Mouse (Mus musculus) stomach, embryonic 14.5 days (tissue): ENCODE measurements around the gene Isg20. TPM values are rescaled to one million over a fixed set of nuclear protein-coding genes. Genes with fewer than 3 reads are reported as not detected.

ENCODE experiments used
- ATAC-seq: fragments of 200-750 bp; cut with Nextera tagmentation; 2 replicates; pipeline ENCODE4 v1.8.0; 2017; ENCODE audit warnings: low read depth, moderate TSS enrichment; ENCODE audit not compliant: insufficient number of reproducible peaks, insufficient read depth, low FRiP score
- H3K27ac ChIP-seq: fragments of 300-500 bp; sonication (generic); 2 replicates; pipeline ENCODE4 v1.5.1; 2014; ENCODE audit warnings: mild to moderate bottlenecking, low read length, moderate library complexity, mixed read lengths
- H3K27me3 ChIP-seq: fragments of 300-500 bp; sonication (generic); 2 replicates; pipeline ENCODE4 v1.6.1; 2014; ENCODE audit warnings: low read length, control low read depth, mixed read lengths; ENCODE audit not compliant: control insufficient read depth, insufficient read depth
- H3K36me3 ChIP-seq: fragments of 300-500 bp; sonication (generic); 2 replicates; pipeline ENCODE4 v1.6.1; 2014; ENCODE audit warnings: mild to moderate bottlenecking, control low read depth, low read length, moderate library complexity, mixed read lengths; ENCODE audit not compliant: control insufficient read depth, insufficient read depth
- H3K4me1 ChIP-seq: fragments of 300-500 bp; sonication (generic); 2 replicates; pipeline ENCODE4 v1.6.1; 2014; ENCODE audit warnings: low read length, control low read depth, mixed read lengths; ENCODE audit not compliant: control insufficient read depth, insufficient read depth
- H3K4me2 ChIP-seq: fragments of 300-500 bp; sonication (generic); replicated peaks from 2 replicates; pipeline ENCODE4 v1.6.1; 2014; ENCODE audit warnings: low read depth, low read length, control low read depth
- H3K4me3 ChIP-seq: fragments of 300-500 bp; sonication (generic); 2 replicates; pipeline ENCODE4 v1.5.1; 2014; ENCODE audit warnings: low read depth, low read length, control low read depth
- H3K9ac ChIP-seq: fragments of 300-500 bp; sonication (generic); replicated peaks from 2 replicates; pipeline ENCODE4 v1.6.1; 2014; ENCODE audit warnings: low read depth, mild to moderate bottlenecking, control low read depth, low read length, moderate library complexity, mixed read lengths
- H3K9me3 ChIP-seq: fragments of 300-500 bp; sonication (generic); 2 replicates; pipeline ENCODE4 v1.6.1; 2016; ENCODE audit warnings: low read depth, low read length, control low read depth; ENCODE audit not compliant: control insufficient read depth
- WGBS: fragments of 180-500 bp; shearing (Covaris S2); extraction: QIAGEN DNeasy Blood & Tissue Kit; methylation state at CpG from one replicate; pipeline ENCODE4 v1.1.7; 2014; 5-methylcytosine and 5-hydroxymethylcytosine counted together
- polyA plus RNA-seq: library from polyadenylated mRNA; unstranded; fragments of >200 nt; fragmentation: Nextera tagmentation; extraction: Ambion mirVana; gene quantifications from 2 replicates; pipeline ENCODE4 v1.2.1, GENCODE M21; 2014

Gene Isg20
- polyA plus RNA-seq, 1 experiment from 2014 or later = 16.0 TPM

DNA sequence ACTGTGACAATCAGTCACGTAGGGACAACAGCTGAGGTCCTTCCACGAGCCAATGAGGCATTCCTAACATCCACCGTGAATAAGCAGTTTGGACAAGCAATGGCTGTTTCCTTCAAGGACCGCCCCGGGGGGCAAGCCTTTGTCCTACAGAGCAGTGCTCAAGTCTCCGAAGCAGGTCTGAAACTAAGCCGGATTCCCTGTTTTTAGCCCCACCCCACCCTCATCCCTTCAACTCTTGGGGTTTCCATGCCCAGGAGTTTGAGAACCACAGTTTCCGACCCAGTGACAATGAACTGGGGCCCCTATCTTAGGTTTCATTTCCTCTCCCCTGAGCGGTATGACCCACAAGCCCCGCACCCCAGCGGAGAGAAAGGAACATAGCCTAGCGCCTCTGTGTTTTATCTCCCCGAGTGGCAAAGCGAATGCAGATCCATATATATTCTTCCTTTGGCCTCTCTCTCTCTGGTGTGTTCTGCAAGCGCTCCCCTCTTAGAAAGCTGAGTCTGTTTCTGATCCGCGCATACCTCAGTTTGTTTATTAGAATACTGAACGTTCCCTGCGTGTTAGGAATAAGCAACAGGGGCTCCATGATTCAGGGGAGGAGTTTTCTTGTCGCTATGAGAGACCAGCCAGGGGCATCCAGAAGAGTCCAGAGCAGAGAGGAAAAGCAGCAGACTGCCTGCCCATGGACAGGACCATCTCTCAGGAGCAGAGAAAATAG is 811 bp upstream of the Isg20 start:
- peaks cover 15% of the 10 kb centered on the region for H3K4me1 ChIP-seq
- H3K27ac ChIP-seq = peak overlapping the region; percentile 4; the same call in 1 of the 2 replicates
- H3K4me2 ChIP-seq = peak overlapping the region; percentile 38
- H3K9me3 ChIP-seq = no peaks in the 10 kb centered on the region
- H3K4me3 ChIP-seq = peak overlapping the region; percentile 6; the same call in 1 of the 2 replicates
- H3K36me3 ChIP-seq = no peaks in the 10 kb centered on the region
- ATAC-seq = no peak
- no peaks in the 10 kb centered on the region for H3K27me3 ChIP-seq
- no peak overlapping the region; the same call in 1 of the 2 replicates for H3K9ac ChIP-seq
- WGBS = 20% methylated on average over 20 of the region's 20 CpGs

GRCm38 (mm10) chr7:78913649-78914544 is 673 bp downstream of the Isg20 start:
- Histone ChIP-seq H3K4me1 (peaks cover 15% of the 10 kb centered on the region), H3K27me3 (no peaks in the 10 kb centered on the region), H3K36me3 (no peaks in the 10 kb centered on the region), H3K4me2 (peak overlapping the region; percentile 26; the same call in 1 of the 2 replicates), H3K4me3 (no peak overlapping the region; the same call in 1 of the 2 replicates), H3K9me3 (no peaks in the 10 kb centered on the region), H3K9ac (no peak overlapping the region), H3K27ac (peak overlapping the region; percentile 63; the same call in 1 of the 2 replicates)
- 57% methylated on average over 19 of the region's 19 CpGs for WGBS
- peak; percentile 87 for ATAC-seq

DNA sequence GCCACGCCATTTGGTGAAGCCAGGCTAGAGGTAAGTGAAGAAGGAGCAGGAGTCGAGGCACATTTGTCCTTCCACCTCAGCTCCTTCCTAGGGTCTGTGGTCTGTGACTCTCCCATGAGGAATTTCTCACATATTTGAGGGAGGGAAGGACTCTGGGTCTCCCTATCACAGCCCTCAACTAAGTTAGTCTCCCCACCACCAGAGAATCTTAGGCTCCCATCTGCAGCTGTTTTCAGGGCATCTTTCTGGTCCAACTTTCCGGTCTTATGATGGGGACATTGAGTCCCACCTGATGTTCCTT is 1.3 kb downstream of the Isg20 start:
- Histone ChIP-seq H3K9ac (no peak overlapping the region), H3K4me1 (peaks cover 15% of the 10 kb centered on the region), H3K4me2 (no peak overlapping the region), H3K36me3 (no peaks in the 10 kb centered on the region), H3K4me3 (no peak overlapping the region), H3K9me3 (no peaks in the 10 kb centered on the region), H3K27me3 (no peaks in the 10 kb centered on the region), H3K27ac (peak overlapping the region; percentile 63; the same call in 1 of the 2 replicates)
- WGBS = 61% methylated on average over 3 of the region's 3 CpGs
- no peak for ATAC-seq

GRCm38 (mm10) chr7:78914896-78915510 is 1.8 kb downstream of the Isg20 start:
- H3K9ac ChIP-seq = no peak overlapping the region
- H3K4me3 ChIP-seq = no peak overlapping the region
- H3K4me1 ChIP-seq = peaks cover 15% of the 10 kb centered on the region
- no peaks in the 10 kb centered on the region for H3K9me3 ChIP-seq
- no peaks in the 10 kb centered on the region for H3K36me3 ChIP-seq
- no peak overlapping the region for H3K4me2 ChIP-seq
- no peak overlapping the region for H3K27ac ChIP-seq
- WGBS = 77% methylated on average over 11 of the region's 11 CpGs
- no peak for ATAC-seq
- H3K27me3 ChIP-seq = no peaks in the 10 kb centered on the region

- Histone ChIP-seq H3K4me2 (no peak overlapping the region), H3K4me1 (no peaks in the 10 kb centered on the region), H3K27me3 (no peaks in the 10 kb centered on the region), H3K4me3 (no peak overlapping the region), H3K27ac (no peak overlapping the region), H3K9me3 (no peaks in the 10 kb centered on the region), H3K36me3 (no peaks in the 10 kb centered on the region), H3K9ac (no peak overlapping the region)
- WGBS = 39% methylated on average over 4 of the region's 4 CpGs
- ATAC-seq = no peak
These were observed 5.5 kb downstream of the Isg20 start for GRCm38 (mm10) chr7:78918686-78919085.

GRCm38 (mm10) chr7:78922506-78922905 is 9.3 kb downstream of the Isg20 start:
- WGBS = 63% methylated on average over 7 of the region's 7 CpGs
- H3K4me1 ChIP-seq = no peaks in the 10 kb centered on the region
- H3K27me3 ChIP-seq = no peaks in the 10 kb centered on the region
- no peak overlapping the region for H3K27ac ChIP-seq
- no peaks in the 10 kb centered on the region for H3K9me3 ChIP-seq
- no peak overlapping the region for H3K4me2 ChIP-seq
- no peaks in the 10 kb centered on the region for H3K36me3 ChIP-seq
- ATAC-seq = 0 out of 2 replicates have a peak, but pooled peaks have one; percentile 20
- no peak overlapping the region for H3K4me3 ChIP-seq
- H3K9ac ChIP-seq = no peak overlapping the region

DNA sequence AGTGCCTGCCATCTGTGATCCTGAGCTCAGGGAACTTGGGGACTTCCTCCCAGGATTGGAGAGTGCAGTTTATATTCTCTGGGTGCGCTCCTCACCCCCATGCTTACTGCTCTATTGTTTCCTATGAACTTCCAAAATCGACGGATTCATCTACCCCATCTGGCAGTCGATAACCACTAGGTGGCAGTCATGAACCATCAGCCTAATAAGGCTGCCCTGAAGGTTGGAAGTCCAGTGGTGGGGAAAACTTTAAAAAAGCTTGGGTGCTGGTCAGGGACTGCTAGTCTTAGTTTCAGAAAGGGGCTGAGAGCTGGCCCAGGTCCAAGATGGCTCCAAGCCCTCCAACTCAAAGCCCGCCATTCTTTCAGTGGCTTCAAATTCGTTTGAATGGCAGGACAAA is 11.1 kb downstream of the Isg20 start:
- Histone ChIP-seq H3K36me3 (no peaks in the 10 kb centered on the region), H3K27me3 (no peaks in the 10 kb centered on the region), H3K4me2 (no peak overlapping the region), H3K4me1 (no peaks in the 10 kb centered on the region), H3K9ac (no peak overlapping the region), H3K4me3 (no peak overlapping the region), H3K9me3 (no peaks in the 10 kb centered on the region), H3K27ac (no peak overlapping the region)
- no peak for ATAC-seq
- WGBS = 8% methylated on average over 6 of the region's 6 CpGs

GRCm38 (mm10) chr7:78924796-78925195 is 11.6 kb downstream of the Isg20 start:
- H3K4me1 ChIP-seq = no peaks in the 10 kb centered on the region
- no peak overlapping the region for H3K9ac ChIP-seq
- no peak overlapping the region for H3K4me3 ChIP-seq
- 76% methylated on average over 7 of the region's 7 CpGs for WGBS
- H3K27ac ChIP-seq = no peak overlapping the region
- no peaks in the 10 kb centered on the region for H3K36me3 ChIP-seq
- H3K27me3 ChIP-seq = no peaks in the 10 kb centered on the region
- H3K4me2 ChIP-seq = no peak overlapping the region
- H3K9me3 ChIP-seq = no peaks in the 10 kb centered on the region
- ATAC-seq = no peak
